Mouse (Mus musculus) testis, adult 2 months (tissue): ENCODE measurements around the gene Gm20388.

Experiments used
- CTCF ChIP-seq: fragments of 200-500 bp; IDR thresholded peaks from 2 replicates; pipeline ENCODE4 v1.5.1; 2012; ENCODE audit warnings: low read depth, mild to moderate bottlenecking, inconsistent platforms, low read length, moderate library complexity; ENCODE audit not compliant: control insufficient read depth, insufficient read depth, insufficient replicate concordance
- POLR2A ChIP-seq: fragments of 200-500 bp; IDR thresholded peaks from 2 replicates; pipeline ENCODE4 v1.6.1; 2012; ENCODE audit warnings: low read depth, mild to moderate bottlenecking, inconsistent platforms, low read length, moderate library complexity; ENCODE audit not compliant: control insufficient read depth

DNA sequence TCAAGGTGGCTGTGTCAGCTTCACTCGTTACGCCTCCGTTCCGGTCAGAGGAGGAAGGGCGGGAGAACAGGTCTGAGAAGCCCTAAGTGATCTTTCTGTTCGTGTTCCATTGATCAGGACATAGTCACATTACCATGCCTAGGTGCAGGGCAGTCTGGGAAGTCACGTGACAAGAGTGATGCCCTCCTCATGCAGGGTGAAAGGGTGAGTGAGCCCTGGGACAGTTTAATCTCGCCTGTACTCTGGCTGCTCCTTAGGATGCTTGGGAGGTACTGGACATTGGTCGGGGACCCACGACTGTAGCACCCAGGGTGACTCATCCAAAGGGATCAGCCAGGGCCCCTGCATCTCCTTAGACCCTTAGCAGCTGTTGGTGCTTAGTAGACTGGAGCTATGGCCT is 3535.3 kb downstream of the Gm20388 start:
- TF ChIP-seq POLR2A = no peak
- TF ChIP-seq CTCF = no peak
